In genomic region chr8:47849842-47850241, GRCm38 (mm10) we compare ENCODE assay signal across 16 mouse cellular contexts. TPM values are rescaled to one million over a fixed set of nuclear protein-coding genes. Genes with fewer than 3 reads are reported as not detected.
DNase-seq lines count a peak whose midpoint lies in the region; ATAC-seq and TF ChIP-seq lines count a peak whose summit lies in the region.
"Had no signal": no experiment of that assay in that cellular context is flagged by ENCODE, and none has a peak within 500 bp of the region (broad histone marks: within the 10 kb centered on the region; RNA-seq: fewer than 3 reads in every experiment).

No protein-coding gene starts in this region.

- 83% methylated on average over 8 of the region's 8 CpGs for WGBS in kidney, adult 2 months
- 82% methylated on average over 8 of the region's 8 CpGs for WGBS in midbrain, embryonic 11.5 days
- 84% methylated on average over 8 of the region's 8 CpGs for WGBS in midbrain, embryonic 14.5 days
- WGBS in bone marrow, adult 2 months: 76% methylated on average over 8 of the region's 8 CpGs

- H3K4me3 ChIP-seq in kidney, adult 2 months (ENCODE audit: insufficient read depth, low read depth, low read length): no peak overlapping the region
- no peak overlapping the region for H3K4me3 ChIP-seq in midbrain, embryonic 11.5 days (ENCODE audit: low read depth, low read length)
- H3K4me3 ChIP-seq in midbrain, embryonic 14.5 days (replicated peaks; ENCODE audit: low read depth, low read length): no peak overlapping the region
- H3K4me3 ChIP-seq in bone marrow, adult 2 months (replicated peaks; ENCODE audit: control insufficient read depth, low read depth, low read length): no peak overlapping the region
- H3K4me3 ChIP-seq: forebrain, embryonic 15.5 days; heart, embryonic 10.5 days; liver, embryonic 15.5 days had no signal

- H3K27me3 ChIP-seq in kidney, adult 2 months (replicated peaks; ENCODE audit: control insufficient read depth, insufficient read depth, low read length): no peaks in the 10 kb centered on the region
- no peaks in the 10 kb centered on the region for H3K27me3 ChIP-seq in midbrain, embryonic 11.5 days (ENCODE audit: control insufficient read depth, insufficient read depth, low read length)
- no peaks in the 10 kb centered on the region for H3K27me3 ChIP-seq in midbrain, embryonic 14.5 days (ENCODE audit: control insufficient read depth, insufficient read depth, low read length)
- H3K27me3 ChIP-seq: forebrain, embryonic 15.5 days; liver, embryonic 15.5 days had no signal

- TF ChIP-seq CTCF in kidney, adult 2 months (conservative IDR thresholded peaks at IDR 0.05; ENCODE audit: insufficient read depth, insufficient read length, low read depth, low read length): peak; percentile 36; the same call in 1 of the 2 replicates
- peak; percentile 36; the same call in 1 of the 2 replicates for TF ChIP-seq CTCF in bone marrow, adult 2 months (IDR thresholded peaks at IDR 0.05; ENCODE audit: control insufficient read depth, insufficient read depth, low read length)

- no peak for TF ChIP-seq POLR2A in kidney, adult 2 months (IDR thresholded peaks at IDR 0.05; ENCODE audit: low read depth, low read length)
- no peak for TF ChIP-seq POLR2A in bone marrow, adult 2 months (IDR thresholded peaks at IDR 0.05; ENCODE audit: borderline replicate concordance, control insufficient read depth, low read depth, low read length)

- DNase-seq in kidney, adult 2 months: no peak
- DNase-seq in kidney, adult 18-20 months: no peak
- peak; percentile 68 for DNase-seq in midbrain, embryonic 11.5 days (ENCODE audit: low spot score, missing footprints)
- no peak for DNase-seq in midbrain, embryonic 14.5 days
- peak; percentile 38 for DNase-seq in thymus, postnatal 14 days
- no peak for DNase-seq in left cerebral cortex, adult 9 months (ENCODE audit: low spot score in 2 of 2)
- DNase-seq in gastrocnemius, postnatal 4 days (ENCODE audit: low spot score in 2 of 2): no peak
- DNase-seq: embryo, embryonic 11 days; retina, postnatal 1 day had no signal

- H3K4me2 ChIP-seq in midbrain, embryonic 11.5 days: no peak overlapping the region
- no peak overlapping the region for H3K4me2 ChIP-seq in midbrain, embryonic 14.5 days (ENCODE audit: low read length)
- H3K4me2 ChIP-seq: forebrain, embryonic 15.5 days; liver, embryonic 15.5 days had no signal

- H3K36me3 ChIP-seq in kidney, adult 2 months (ENCODE audit: control insufficient read depth, insufficient read depth, low read length): peaks cover 9% of the 10 kb centered on the region; the same call in 1 of the 2 replicates
- no peaks in the 10 kb centered on the region for H3K36me3 ChIP-seq in midbrain, embryonic 11.5 days (ENCODE audit: control insufficient read depth, insufficient read depth, low read length)
- peaks cover 12% of the 10 kb centered on the region; the same call in 1 of the 2 replicates for H3K36me3 ChIP-seq in midbrain, embryonic 14.5 days (ENCODE audit: control insufficient read depth, insufficient read depth, low read length)
- H3K36me3 ChIP-seq: forebrain, embryonic 15.5 days had no signal

- no peaks in the 10 kb centered on the region for H3K4me1 ChIP-seq in kidney, adult 2 months (ENCODE audit: control insufficient read depth, insufficient read depth, low read length)
- H3K4me1 ChIP-seq in midbrain, embryonic 11.5 days (ENCODE audit: control insufficient read depth, insufficient read depth, low read length): no peaks in the 10 kb centered on the region
- no peaks in the 10 kb centered on the region for H3K4me1 ChIP-seq in midbrain, embryonic 14.5 days (ENCODE audit: control insufficient read depth, insufficient read depth, low read length)
- no peaks in the 10 kb centered on the region; the same call in 1 of the 2 replicates for H3K4me1 ChIP-seq in bone marrow, adult 2 months (ENCODE audit: control insufficient read depth, insufficient read depth, low read length)
- H3K4me1 ChIP-seq: forebrain, embryonic 15.5 days; liver, embryonic 15.5 days had no signal

- H3K9ac ChIP-seq in midbrain, embryonic 11.5 days (ENCODE audit: low read length): no peak overlapping the region
- no peak overlapping the region for H3K9ac ChIP-seq in midbrain, embryonic 14.5 days (replicated peaks; ENCODE audit: low read length)
- H3K9ac ChIP-seq: forebrain, embryonic 15.5 days; liver, embryonic 15.5 days had no signal

- no peak overlapping the region for H3K27ac ChIP-seq in kidney, adult 2 months (ENCODE audit: insufficient read depth, low read depth, low read length)
- H3K27ac ChIP-seq in midbrain, embryonic 11.5 days (ENCODE audit: low read depth, low read length): no peak overlapping the region
- no peak overlapping the region for H3K27ac ChIP-seq in midbrain, embryonic 14.5 days (replicated peaks; ENCODE audit: low read depth, low read length)
- H3K27ac ChIP-seq in bone marrow, adult 2 months (ENCODE audit: control insufficient read depth, insufficient read depth, low read depth, low read length, poor library complexity): no peak overlapping the region
- H3K27ac ChIP-seq: forebrain, embryonic 15.5 days; heart, embryonic 10.5 days; liver, embryonic 15.5 days had no signal

- ATAC-seq in midbrain, embryonic 11.5 days (ENCODE audit: low FRiP score): no peak
- ATAC-seq in midbrain, embryonic 14.5 days (ENCODE audit: low FRiP score, low TSS enrichment): no peak
- ATAC-seq: forebrain, embryonic 15.5 days; hindbrain, embryonic 16.5 days had no signal

- H3K9me3 ChIP-seq in midbrain, embryonic 11.5 days (ENCODE audit: control insufficient read depth, low read length): no peaks in the 10 kb centered on the region
- H3K9me3 ChIP-seq in midbrain, embryonic 14.5 days (ENCODE audit: control insufficient read depth, low read length): no peaks in the 10 kb centered on the region
- H3K9me3 ChIP-seq: forebrain, embryonic 15.5 days; heart, embryonic 10.5 days; liver, embryonic 15.5 days had no signal

RNA-seq across cellular contexts. Expression of gene Cldn22, which starts 25.6 kb away (rescaled TPM):
- 0.77 and 1.3 TPM in 2 replicates for polyA plus RNA-seq in kidney, adult 2 months (2012; rRNA removed)
- polyA plus RNA-seq in midbrain, embryonic 11.5 days (2014; fragmentation: Nextera tagmentation; extraction: Ambion mirVana): not detected in 2 replicates
- polyA plus RNA-seq in midbrain, embryonic 14.5 days (2014; fragmentation: Nextera tagmentation; extraction: Ambion mirVana): not detected in 2 replicates
- not detected in 2 replicates for polyA plus RNA-seq in bone marrow, adult 2 months (2011; ENCODE audit: insufficient read depth, insufficient read length, low replicate concordance, missing spikeins)
- total RNA-seq in gastrocnemius, postnatal 4 days (2021): under 1 TPM; 0.27 to 0.29 TPM
- polyA plus RNA-seq: forebrain, embryonic 15.5 days; heart, embryonic 10.5 days; hindbrain, embryonic 16.5 days; liver, embryonic 15.5 days; stomach, embryonic 14.5 days had no signal

RNA-seq across cellular contexts. Expression of gene Cldn24, which starts 27.9 kb away (rescaled TPM):
- not detected in 2 replicates for polyA plus RNA-seq in kidney, adult 2 months (2012; rRNA removed)
- polyA plus RNA-seq in midbrain, embryonic 11.5 days (2014; fragmentation: Nextera tagmentation; extraction: Ambion mirVana): not detected in 2 replicates
- polyA plus RNA-seq in midbrain, embryonic 14.5 days (2014; fragmentation: Nextera tagmentation; extraction: Ambion mirVana): not detected in 2 replicates
- not detected in 2 replicates for polyA plus RNA-seq in bone marrow, adult 2 months (2011; ENCODE audit: insufficient read depth, insufficient read length, low replicate concordance, missing spikeins)
- total RNA-seq in gastrocnemius, postnatal 4 days (2021): not detected
- total RNA-seq: layer of hippocampus, postnatal 14 days had no signal
- polyA plus RNA-seq: forebrain, embryonic 15.5 days; heart, embryonic 10.5 days; hindbrain, embryonic 16.5 days; liver, embryonic 15.5 days; stomach, embryonic 14.5 days had no signal

Comparison
In these comparisons a context has a peak if more than half of its experiments do, and no peak if none do; other contexts are left out.
1. DNase-seq: peak in midbrain, embryonic 11.5 days (single experiment) and thymus, postnatal 14 days (single experiment); none in kidney, adult 2 months (single experiment), kidney, adult 18-20 months (single experiment), midbrain, embryonic 14.5 days (single experiment), left cerebral cortex, adult 9 months (0 of 2) and gastrocnemius, postnatal 4 days (0 of 2).